Mouse (Mus musculus) megakaryocyte-erythroid progenitor cell, adult 5-6 weeks (primary cell): ENCODE results near the gene Qtrt2. TPM values are rescaled to one million over a fixed set of nuclear protein-coding genes. Genes with fewer than 3 reads are reported as not detected.

Experiments used
- ATAC-seq: replicated peaks from 2 replicates; pipeline ENCODE4 v1.8.0; 2016; ENCODE audit warnings: mild to moderate bottlenecking, inconsistent platforms; ENCODE audit not compliant: severe bottlenecking, poor library complexity, low FRiP score, low TSS enrichment
- total RNA-seq, 2 experiments: library from RNA; stranded (forward) in 1 of 2; stranded (reverse) in 1 of 2; fragments of 200-1000, 215-1000 nt in 1 of 2; fragments of >200 nt in 1 of 2; fragmentation: Nextera tagmentation in 1 of 2; gene quantifications; 2 replicates each; pipeline ENCODE4 v1.2.3; 2014 to 2017

Qtrt2 gene
- total RNA-seq, 2 experiments from 2014 or later = 27.8 to 76.6 TPM

DNA sequence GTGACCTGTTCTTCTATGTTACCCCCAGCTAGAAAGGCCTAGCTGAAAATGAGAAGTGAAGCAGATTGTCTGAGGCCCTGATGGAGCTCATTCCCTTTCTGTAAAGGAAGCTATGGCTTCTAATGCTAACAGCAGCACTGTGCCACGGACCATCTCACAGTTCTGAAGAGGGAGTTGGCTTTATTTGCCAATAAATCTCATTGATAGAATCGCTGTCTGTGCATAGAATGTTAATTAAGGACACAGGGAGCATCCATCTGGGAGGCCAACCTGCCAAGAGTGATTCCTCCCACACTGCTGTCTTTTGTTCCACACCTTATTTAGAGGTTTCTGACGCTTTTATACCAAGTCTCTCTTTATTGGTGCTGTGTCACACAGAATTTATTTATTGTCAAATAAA, 4.9 kb upstream of the Qtrt2 start:
- no peak for ATAC-seq

DNA sequence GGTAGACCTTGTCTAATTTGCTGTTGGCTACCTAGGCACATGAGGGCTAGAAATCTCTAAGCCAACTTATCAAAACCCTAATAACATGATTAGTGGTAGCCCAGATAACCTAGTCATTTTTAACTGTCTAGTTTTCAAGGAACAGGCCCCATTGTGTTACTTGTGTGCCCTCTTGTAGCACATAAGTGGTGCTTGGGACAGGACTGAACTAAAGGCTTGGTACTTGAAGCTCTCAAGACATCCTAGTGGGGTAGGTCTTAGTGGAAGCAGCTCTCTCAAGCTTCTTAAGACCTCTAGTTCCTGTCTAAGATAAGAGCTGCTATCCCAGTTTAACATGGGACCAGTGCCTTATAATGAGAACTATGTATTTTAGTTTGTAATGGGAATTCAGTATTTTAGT, 4.0 kb upstream of the Qtrt2 start:
- ATAC-seq = no peak

DNA sequence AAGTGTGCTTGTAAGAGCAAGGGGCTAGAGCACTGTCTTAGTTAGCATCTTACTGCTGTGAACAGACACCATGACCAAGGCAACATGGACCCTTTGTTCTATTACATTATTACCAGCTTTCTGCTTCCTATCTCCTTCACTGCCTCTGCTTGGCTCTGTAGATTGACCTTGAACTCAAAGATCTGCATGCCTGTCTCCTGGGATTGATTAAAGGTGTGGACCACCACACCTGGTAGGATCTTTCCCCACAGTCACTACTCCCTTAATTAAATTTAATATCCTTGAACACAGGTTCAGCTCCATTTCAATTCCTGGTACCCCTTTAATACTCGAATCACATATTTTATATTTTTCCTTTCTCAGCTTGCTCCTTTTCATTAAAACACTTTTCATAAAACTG, 763 bp downstream of the Qtrt2 start:
- ATAC-seq = no peak

DNA sequence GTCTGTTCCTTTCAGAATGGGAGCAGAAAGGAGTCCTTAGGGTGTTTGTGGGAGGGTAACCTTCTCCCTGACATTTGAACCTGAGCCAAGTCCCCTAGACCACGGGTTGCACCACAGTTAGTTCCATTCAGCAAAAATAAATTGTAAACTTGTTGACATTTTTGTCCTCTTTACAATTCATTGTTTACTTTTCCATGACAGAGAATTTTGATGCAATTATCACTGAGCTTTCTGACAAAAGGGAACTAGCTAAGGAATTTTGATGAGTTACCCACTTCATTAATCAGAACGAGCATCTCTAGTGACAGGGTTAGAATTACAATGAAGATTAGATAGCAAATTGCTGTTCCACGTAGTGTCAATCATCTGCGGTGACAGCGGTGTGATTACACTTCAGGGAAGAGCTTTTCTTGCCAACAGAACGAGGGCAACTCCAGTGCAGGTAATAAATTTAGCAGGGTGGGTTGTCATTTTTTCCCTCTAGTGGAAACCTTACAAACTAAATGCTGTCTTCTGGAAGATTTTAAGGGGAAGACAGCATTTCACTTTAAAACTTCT, 1.5 kb downstream of the Qtrt2 start:
- no peak for ATAC-seq

DNA sequence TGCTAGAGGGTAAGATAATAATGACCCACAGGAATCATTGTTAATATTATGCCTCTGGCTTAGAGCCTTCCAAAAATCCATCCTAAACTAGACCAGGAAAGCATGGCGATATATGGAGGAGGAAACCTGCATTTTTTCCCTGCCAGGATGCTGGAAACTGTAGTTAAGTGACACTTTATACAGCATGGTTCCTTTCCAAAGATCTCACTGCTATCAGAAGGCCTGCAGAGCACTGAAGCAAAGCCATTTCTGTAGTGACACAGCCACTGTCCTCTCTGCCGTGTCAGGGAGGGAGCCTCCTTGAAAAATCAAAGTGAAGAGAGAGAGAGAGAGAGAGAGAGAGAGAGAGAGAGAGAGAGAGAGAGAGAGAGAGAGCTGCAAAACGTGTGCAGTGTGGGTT, 4.0 kb downstream of the Qtrt2 start:
- no peak for ATAC-seq

DNA sequence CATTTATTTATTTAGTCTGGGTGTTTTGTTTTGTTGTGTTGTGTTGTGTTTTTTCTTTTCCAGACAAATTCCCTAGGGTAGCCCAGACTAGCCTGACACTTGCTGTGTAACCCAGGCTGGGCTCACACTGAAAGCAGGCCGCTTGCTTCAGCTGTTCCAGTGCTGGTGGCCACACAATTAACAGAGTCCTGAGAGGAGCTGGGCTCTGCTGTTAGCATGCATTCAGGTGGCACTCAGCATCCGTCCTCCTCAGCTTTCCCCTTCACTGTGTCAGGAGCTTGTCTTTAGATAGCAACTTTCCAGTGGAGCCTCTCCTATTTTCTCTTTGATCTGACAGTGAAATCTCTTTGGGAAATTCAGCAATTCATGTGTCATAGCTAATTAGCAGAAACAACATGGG, 4.6 kb downstream of the Qtrt2 start:
- no peak for ATAC-seq

DNA sequence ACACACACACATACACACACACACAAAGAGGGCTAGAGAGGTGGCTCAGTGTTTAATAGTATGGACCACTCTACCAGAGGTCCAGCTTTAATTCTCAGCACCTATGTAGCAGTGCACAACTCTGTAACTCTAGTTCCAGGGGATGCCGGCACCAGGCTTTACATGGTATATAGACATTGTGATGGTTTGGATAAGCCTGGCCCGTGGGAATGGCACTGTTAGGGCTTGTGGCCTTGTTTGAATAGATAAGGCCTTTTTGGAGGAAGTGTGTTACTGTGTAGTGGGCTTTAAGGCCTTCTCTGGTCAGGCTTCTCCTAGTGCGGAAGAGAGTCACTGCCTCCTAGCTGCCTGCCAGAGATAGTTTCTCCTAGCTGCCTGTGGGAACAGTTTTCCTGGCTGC, 7.7 kb downstream of the Qtrt2 start:
- peak; percentile 44; the same call in 1 of the 2 replicates for ATAC-seq

DNA sequence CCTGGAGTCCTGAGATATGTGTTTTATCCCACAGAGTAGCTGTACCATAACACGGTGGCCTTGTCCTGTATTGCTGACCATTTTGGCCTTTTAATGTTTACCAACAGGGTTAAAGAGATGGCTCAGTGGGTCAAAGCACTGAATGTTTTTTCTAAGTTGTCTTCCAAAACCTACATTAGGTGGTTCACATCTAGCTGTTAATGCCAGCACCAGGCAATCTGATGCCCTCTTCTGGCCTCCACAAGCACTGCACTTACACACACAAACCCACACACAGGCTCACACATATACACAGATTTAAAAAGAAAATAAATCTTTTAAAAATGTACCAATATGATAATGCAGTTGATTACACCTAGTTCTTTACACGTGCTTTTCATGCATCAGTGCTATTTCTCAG, 17.7 kb downstream of the Qtrt2 start:
- peak; percentile 80 for ATAC-seq

DNA sequence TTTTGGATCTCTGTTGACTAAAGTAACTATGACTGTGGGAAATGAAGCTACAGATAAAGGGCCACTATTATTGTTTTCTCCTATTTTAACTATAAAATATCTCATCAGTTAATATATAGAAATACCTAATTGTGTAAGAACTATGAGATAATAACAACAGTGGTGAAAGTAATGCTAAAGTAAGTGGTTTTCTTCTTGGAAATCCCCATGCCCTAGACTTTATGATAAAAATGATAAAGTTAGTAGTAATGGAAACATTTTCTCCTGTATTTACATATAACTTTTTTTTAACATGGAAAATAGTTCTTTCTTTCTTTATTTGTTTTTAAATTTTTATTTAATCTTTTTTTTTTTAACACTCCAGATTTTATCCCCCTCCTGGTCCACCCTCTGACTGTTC, 26.0 kb downstream of the Qtrt2 start:
- no peak for ATAC-seq

DNA sequence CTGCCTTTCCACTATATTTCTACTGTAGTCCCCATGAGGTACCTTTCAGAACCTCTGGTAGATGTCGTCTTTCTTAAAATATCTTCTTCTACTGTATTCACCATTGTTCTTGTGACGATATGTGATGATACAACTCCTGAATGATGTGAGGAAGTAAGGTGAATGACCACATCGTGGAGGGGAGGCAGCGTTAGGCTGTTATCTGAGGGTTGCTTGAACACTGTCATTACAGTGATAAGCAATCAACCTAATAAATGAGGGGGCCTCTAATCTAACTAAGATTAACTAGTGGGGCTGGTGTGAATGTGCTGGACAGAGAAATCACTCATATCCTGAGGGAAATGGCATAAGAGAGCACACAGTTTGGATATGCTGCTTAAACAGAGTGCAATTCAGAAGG, 26.5 kb downstream of the Qtrt2 start:
- ATAC-seq = 0 out of 2 replicates have a peak, but pooled peaks have one; percentile 44

DNA sequence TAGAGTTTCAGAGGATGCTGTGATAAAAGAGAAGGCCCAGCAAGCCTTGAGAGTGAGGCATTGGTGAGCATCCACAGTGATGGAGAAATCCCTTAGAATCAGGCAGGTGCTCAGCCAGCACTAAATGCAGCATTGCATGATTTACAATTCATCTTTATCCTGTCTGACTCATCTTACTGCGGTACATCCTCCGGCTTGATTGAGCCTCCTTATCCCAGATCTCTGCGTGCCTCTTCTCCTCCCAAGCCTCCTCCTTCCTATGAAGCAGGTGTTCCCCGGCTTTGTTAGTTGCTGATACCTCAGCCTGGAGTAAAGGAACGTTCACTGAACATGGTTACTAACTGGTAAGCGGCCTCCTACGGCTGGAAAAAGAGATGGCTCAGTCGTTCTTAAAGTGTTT, 32.1 kb downstream of the Qtrt2 start:
- ATAC-seq = no peak

DNA sequence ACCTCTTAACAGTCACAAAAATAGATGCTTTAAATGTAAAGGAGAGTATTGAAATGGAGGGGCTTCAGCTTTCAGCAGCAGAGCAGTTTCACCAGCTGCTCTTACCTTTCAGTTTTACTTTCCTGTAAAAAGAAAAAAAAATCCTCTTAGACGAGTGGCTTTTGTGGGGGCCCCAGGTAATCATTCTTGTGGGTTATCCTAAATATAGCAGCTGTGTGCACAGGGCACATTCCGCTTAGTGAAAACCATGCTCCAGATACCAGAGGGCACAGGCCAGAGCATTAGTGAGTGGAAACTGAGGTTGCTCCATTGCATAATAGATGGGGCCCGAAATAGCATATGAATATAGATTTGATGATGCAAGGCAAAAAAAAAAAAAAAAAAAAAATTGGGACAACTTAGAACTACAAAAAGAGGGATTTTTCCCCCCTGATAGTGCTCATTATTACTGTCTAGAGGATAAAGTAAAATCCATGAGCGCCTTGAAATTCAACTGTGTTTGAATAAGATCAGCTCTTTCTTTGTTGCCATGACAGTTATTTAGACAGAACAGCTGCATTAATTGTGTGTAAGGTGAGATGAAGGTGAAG, 35.8 kb downstream of the Qtrt2 start:
- ATAC-seq = no peak

DNA sequence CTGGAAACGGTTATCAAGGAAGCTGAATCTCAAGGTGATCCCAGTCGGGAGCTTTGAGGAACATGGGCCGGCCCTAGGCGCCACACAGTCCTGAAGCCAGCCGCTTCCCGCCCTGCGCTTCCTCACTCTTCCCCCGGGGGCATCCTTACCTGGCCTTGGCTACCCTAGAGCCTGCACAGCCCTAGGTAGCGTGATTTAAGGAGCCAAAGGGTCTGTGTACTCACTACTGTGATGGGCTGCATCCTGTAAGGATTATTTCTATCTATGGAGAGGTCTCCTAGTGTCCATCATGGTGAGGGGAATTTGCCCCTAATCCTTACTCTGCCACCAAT, 36.6 kb downstream of the Qtrt2 start:
- ATAC-seq = peak; percentile 86

DNA sequence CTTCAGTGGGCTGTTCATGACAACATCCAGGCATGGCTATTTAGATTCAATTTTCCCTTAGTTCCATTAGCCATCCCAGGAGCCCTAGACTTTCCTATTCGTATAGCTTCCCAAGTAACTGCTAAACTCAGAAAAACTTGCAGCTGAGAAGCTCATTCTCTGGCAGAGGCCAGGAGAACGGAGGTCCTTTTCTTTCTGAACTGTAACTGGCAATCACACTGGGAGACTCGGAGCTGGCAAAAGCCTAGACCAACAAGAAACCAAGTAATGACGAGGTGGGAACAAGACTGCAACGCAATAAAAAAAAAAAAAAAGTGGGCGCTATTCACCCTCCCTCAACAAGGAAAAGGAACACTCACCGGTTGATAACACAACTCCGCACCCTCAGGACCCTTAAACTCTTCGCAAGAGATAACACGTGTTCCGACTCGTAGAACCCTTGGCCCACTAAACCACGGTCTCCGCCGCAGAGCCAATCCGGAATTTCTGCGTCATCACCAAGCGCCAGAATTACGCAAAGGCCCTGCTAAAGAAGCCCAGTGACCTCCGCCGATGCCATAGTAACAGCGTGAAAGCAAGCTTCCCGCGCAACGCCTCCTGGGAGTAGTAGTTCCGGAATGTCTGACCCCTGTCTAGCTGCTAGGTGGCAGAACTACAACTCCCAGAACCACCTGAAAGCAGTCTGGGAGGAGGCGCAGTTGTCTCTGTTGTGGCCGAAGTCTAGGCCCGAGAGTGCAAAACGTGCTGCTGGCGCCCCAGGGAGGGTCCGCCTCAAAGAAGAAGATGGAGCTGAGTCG, 37.2 kb downstream of the Qtrt2 start, which contains the start of gene Ccdc191:
Gene Ccdc191, plus strand, starts transcription at position 593 of the 797 bp plus-strand sequence.
- ATAC-seq = peak; percentile 98

DNA sequence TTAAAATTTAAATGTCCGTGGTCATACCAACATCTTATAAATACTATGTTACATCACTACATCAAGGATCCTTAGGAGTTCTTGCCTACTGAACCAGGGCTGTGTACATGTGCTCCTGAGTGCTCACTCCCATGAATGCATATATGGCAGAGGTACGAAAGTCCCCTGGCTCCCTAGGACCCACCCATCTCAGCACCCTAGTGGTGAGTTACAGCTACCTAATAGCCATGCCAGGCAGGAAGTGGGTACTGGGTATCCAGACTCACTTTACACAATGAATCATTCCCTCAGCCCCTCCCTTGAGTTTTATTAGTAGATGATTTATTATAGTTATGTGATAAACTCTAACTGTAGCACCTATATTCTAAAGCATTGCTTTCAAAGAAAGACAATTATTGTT, 44.3 kb downstream of the Qtrt2 start:
- ATAC-seq = peak; percentile 67

DNA sequence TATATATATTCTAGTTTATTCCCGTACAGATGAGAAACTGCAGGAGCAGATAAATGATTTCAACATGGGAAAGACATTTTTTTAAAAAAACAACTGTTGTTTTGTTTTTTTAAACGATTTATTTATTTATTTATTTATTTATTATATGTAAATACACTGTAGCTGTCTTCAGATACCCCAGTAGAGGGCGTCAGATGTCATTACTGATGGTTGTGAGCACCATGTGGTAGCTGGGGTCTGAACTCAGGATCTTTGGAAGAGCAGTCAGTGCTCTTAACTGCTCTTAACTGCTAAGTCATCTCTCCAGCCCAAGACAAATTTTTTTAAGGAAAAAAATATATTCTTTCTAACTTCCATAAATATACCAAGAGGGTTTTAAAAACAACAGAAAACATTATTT, 45.0 kb downstream of the Qtrt2 start:
- no peak for ATAC-seq

DNA sequence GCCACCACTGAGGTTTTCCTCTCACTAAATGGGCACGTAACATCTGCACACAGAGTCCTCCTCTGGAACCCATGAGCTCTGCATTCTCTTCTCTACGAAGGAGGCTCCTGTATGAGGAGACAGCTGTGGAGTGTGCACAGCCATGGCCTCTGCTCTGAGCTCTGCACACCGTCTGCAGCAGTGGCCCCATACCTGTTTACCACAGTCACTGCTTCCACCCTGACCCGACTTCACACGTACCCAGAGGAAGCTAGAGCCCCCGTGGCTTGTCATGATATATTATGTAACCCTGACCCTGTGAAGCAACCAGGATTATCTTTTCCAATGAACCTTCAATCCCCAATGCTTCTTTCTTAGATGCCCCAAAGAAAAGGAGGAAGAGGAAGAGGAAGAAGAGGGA, 46.8 kb downstream of the Qtrt2 start:
- ATAC-seq = no peak

DNA sequence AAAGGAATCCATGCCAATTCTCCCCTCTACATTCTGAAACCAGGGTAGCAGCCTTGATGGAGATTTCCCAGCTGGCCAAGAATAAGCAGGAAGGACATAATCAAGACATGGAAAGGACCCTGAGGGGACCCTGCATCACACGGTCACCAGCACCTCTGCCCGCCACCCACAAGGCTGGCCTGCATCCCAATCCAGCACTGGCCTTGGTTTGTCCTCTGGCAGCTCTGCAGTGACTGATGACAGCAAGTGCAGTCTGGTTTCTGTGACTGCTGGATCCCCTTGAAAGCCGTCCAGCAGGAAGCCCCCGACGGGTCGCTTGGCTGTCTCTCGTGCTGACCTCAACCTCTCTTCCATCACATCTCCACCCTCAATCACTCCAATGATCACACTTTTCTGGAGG, 55.2 kb downstream of the Qtrt2 start:
- ATAC-seq = no peak

DNA sequence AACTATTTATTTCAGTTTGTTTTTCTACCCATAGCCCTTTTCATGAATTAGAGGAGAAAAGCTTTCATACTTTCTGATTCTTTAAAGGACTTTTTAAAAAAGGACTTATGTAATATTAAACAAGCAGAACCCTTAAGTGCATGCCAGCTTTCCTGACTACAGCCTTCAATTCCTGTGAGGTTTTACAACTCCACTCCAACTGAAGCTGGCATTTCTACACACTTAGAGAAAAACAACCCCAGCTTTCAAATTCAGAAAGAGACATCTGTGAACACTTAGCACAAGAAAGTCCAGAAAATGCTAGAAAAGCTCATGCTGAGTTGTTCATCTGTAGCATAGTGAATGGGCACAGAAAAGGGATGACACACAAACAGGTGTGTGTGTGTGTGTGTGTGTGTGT, 56.8 kb downstream of the Qtrt2 start:
- no peak for ATAC-seq

DNA sequence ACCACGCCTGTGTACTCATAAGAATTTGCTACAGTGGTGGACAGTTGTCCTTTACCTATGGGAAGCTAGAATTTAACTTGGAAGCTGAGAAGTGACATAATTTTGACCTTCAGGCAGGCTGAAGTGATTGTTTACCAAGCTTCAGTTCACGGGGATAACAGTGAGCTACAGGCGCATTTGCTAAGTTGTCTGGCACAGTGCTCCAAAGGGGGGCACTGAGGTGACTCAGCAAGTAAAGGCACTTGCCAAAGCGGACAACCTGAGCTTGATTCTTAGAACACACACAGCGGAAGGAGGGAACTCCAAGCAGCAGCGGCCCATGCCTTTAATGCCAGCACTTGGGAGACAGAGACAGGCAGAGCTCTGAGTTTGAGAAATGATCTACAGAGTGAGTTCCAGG, 66.0 kb downstream of the Qtrt2 start:
- ATAC-seq = 0 out of 2 replicates have a peak, but pooled peaks have one; percentile 57

DNA sequence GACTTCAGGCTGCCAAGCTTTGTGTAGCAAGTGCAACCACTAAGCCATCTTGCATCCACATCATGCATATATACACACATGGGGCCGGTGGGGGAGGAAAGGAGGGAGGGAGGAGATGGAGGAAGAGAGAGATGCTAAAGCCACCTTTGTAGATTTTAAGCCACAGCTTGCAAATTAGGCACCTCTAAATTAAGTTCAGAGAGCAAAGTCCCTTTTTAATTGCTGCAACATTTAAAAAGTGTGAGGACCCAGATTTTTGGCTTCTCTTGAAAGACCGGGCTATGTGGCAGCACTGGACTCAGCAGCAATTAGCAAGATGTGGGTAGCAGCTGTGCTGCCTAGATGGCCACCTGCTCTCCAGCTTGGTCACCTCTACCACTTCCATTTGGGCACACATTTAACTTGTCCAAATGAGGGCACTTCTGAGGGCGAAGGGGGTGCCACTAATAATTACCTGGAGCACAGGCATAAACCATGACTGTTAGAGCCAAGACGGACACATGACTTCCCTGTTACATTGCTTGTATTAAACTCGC, 67.6 kb downstream of the Qtrt2 start:
- ATAC-seq = no peak
